Mouse (Mus musculus) right cerebral cortex, postnatal 14 days (tissue): ENCODE results near the gene Reg2.
"Not testable (repeated sequence)": the region's sequence is repeated elsewhere in the genome, so short reads cannot be mapped to it uniquely, and the experiment has no call there.

Source experiments
- DNase-seq: peaks from one replicate; pipeline ENCODE4 v3.0.0; 2022

The Reg2 gene

GRCm38 (mm10) chr6:78395323-78395722, at the start of gene Reg2:
Reg2 (plus strand) TSS chr6:78395623.
- not testable (repeated sequence) for DNase-seq

GRCm38 (mm10) chr6:78361971-78362563, 33.4 kb upstream of the Reg2 start:
- DNase-seq, result no peak

DNA sequence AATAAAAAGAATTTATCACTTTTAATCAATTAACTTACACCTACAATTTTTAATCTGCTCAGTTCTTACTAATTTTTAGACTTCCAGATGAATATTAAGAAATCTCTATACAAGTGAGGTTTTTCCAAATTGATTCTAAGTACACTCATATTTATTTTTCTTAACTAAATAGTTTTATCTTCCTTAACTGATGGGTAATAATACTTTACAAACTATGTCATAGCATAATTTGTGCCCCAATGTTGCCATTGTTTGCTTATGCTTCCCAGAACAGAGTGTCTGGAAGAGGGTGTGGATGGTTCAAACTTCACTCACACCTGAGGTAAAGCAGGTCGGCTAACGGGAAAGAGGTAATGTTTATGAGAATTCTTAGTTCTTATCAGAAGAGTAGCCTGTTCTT, 25.1 kb upstream of the Reg2 start, which contains the start of gene Reg3b:
Gene Reg3b, plus strand, starts transcription at position 301 of the 400 bp plus-strand sequence.
- DNase-seq, result no peak

- no peak for DNase-seq
These were observed 16.7 kb upstream of the Reg2 start, which contains the start of gene Reg3d for GRCm38 (mm10) chr6:78378765-78379164. Reg3d (minus strand) TSS chr6:78378865.

GRCm38 (mm10) chr6:78380409-78380808, 15.0 kb upstream of the Reg2 start, which contains the start of gene Reg3a:
Reg3a (plus strand) TSS chr6:78380709.
- no peak for DNase-seq

DNA sequence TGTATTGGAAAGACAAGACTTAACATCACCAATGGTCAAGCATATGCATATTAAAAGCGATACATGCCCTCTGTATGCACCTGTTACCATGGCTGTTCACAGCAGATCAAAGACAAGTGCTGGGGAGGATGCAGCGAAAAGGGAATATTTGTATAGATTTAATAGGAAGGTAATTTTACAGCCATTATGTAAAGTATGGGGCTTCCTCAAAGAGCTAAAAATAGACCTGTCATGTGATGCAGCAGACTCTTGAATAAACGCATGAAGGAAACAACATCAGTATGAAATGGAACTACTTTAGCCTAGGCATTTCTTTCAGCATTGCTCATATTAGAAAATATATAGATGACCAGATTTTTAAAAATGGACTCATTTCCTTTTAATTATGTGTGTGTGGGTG, 9.8 kb upstream of the Reg2 start:
- no peak for DNase-seq

- not testable (repeated sequence) for DNase-seq
These were observed 27.0 kb downstream of the Reg2 start, which contains the start of gene Reg1 for GRCm38 (mm10) chr6:78422411-78422810. Reg1 (plus strand) TSS chr6:78422711.

DNA sequence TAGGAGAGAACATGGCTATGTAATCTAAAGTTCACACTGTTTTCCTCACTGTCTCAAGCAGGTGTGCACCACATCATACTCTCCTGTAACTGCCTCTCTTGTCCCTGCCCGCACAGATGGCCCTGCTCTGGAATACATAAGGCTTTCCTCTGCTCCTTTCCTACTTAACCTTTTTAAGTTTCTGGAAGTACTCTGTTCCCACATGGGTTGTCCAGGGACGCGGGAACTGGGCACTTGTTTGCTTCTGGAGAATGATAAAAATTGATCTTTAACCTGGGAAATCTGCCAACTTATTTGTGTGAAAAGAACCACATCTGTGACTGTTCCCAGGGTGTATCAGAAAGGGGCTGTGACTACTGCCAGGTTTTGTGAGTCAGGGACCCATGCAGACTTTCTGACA, 30.1 kb downstream of the Reg2 start:
- no peak for DNase-seq

DNA sequence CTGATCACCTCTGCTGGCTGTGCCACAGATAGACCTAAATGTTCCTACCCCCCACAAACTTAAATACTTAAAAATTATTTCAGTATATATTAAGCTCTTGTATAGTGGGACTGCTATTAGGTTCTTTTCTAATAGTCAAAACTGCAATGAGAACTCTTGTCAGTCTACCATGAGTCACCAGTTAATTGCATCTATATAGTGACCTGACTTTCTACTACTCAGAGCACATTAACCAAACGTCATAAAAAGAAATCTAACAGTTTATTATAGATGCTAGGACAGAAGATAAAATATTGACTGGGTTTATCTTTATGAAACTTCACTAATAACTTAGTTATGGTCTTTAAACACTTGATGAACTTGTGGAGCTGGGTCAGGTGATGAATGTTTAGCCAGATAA, 51.8 kb downstream of the Reg2 start:
- no peak for DNase-seq

DNA sequence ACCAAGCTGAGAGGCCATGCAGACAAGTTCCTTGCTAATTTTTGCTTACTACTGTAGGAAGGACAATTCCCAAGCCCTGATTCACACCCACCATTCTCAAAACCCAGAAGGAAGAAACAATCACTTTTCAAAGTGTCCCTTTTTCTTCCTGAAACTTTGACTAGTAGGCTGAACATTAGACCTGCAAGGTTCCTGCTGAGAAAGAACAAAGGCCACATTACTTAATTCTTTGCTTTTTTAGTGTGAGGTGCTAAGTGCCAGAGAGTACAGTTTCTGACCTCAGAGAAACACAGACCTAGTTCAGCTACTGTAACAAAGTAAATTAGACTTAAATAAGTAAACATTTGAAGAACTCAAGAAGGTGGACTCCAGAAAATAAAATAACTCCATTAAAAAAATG, 53.0 kb downstream of the Reg2 start:
- DNase-seq, result no peak

GRCm38 (mm10) chr6:78452804-78453203, 57.4 kb downstream of the Reg2 start:
- no peak for DNase-seq
